Mouse (Mus musculus): Measurements from ENCODE around the gene Pgs1.

Gene Pgs1

DNA sequence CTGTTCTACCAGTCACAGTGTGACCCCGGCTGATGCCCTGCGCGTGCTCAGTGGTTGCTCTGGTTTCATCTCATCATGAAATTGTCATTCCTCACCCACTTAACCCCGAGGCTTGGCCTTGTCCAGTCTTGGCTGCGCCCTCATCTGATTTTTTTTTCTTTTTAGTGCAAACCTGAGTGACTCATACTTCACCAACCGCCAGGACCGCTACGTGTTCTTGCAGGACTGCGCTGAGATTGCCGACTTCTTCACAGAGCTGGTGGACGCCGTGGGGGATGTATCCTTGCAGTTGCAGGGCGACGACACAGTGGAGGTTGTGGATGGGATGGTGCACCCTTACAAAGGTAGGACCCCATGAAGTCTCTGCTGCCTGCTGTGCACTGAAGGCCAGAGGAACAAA, 17.1 kb downstream of the Pgs1 start:
- DNase-seq (ENCODE audit: low spot score): no peak

DNA sequence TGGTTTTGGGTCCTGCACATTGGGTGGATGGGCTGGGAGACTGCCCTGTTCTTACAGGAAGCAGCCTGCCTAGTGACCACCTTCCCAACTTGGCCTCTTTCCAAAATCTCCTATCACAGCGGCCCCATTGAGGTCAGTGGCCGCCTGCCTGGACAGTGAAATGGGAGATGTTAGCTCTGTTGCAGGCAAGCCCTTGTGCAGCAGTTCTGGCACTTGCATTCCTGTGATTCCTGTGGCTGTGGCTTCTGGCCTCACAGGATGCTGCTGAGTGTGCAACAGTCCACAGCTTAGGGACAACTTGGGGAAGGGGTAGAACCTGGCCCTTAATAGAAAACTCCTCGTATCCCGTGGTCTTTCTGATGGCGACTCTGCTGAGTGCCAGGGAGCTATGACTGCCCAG, 17.6 kb downstream of the Pgs1 start:
- no peak for DNase-seq (ENCODE audit: low spot score)

- DNase-seq (ENCODE audit: low spot score): no peak
Observed at GRCm38 (mm10) chr11:118004217-118004616, 18.1 kb downstream of the Pgs1 start.

- DNase-seq (ENCODE audit: low spot score): no peak
Observed at GRCm38 (mm10) chr11:118007460-118008143, 21.5 kb downstream of the Pgs1 start.

- no peak for DNase-seq (ENCODE audit: low spot score)
Observed at GRCm38 (mm10) chr11:118008144-118008805, 22.2 kb downstream of the Pgs1 start.

DNA sequence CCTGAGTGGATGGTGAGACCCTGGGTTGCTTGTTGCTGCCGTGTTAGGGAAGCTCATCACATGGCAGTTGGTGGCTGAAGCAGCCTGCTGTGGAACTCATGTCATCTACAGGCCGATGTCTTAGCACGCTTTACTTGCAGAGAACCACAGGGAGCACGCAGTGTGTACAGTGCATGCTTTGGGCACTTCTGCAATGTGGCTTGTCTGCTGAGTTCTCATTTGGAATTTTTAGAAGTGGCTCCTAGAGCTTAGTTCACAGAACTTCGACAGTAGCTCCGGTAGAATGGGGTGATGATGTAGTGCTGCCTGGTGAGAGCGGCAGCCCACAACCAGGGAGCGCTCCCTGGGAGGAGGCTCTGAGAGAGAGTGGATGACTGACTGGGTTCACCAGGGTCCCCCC, 22.8 kb downstream of the Pgs1 start:
- DNase-seq (ENCODE audit: low spot score): no peak

DNA sequence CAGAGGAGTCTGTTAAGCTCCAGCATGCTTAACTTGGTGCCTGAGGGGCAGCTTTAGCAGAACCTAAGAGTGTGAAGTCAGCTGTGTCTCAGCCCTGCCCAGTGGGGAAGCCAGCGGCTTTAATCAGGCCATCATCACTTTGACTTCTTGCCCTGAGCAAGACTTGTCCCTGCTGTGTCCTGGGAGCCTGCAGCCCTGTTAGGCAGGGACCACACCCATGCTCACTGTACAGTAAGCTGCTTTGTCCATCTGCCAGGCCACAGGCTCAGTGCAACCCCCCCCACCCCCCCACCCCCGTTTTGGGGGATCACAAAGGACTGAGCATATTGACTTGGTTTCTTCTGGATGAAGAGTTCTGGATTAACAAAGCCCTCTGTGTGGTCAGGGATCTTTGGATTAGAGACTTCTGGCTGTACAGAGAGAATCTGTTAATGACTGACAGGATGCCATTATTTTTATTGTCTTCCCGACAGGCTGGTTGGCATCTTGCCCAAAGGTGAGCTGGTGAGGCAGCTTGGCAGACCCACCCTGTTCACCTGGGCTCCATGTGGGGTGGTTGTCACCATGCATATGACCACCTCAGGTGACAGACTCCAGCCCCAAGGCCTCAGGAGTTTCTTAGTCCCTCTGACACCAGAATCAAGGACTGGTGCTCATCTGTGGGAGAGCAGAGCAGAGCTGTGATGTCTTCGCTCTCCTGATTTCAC, 23.9 kb downstream of the Pgs1 start:
- DNase-seq (ENCODE audit: low spot score): no peak

DNA sequence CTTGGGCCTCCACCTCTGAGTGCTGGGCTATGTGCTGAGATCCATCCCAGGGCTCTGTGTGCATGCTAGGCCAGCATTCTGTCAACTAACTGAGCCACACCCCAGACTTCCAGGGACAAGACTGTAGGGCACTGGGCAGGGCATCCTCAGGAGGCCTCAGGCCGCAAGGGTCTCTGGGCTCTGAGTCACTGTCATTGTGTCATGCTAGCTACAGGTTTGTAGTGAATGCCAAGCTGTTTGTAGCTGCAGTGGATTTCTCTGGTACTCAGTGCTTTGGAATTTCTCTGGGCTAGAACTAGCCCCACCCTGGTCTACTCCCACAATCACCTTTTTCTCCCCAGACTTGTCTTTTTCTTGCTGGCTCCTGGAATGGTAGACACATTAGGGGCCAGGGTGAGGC, 26.5 kb downstream of the Pgs1 start:
- DNase-seq (ENCODE audit: low spot score): no peak

DNA sequence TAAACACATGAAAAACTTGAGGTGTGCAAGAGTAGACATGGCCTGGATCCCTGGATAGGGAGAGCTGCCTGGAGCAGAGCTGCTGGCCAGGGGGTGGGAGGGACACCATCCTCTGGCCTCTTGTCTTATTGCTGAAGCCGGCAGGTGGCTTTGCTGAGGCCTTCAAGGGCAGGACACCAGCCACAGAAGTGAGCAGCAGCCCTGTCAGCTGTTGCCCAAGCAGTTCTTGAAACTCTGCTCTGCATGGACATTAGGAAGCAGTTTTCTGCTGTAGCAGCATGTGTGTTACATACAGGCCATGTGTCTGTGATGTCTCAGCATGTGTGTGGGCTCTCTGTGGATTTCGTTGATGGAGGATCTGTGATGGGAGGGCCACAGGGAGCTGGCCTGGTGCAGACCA, 27.2 kb downstream of the Pgs1 start:
- no peak for DNase-seq (ENCODE audit: low spot score)

- DNase-seq (ENCODE audit: low spot score): no peak
Observed at GRCm38 (mm10) chr11:118014391-118014995, 28.4 kb downstream of the Pgs1 start.

- DNase-seq (ENCODE audit: low spot score): no peak
Observed at GRCm38 (mm10) chr11:118015381-118016145, 29.5 kb downstream of the Pgs1 start.

- DNase-seq (ENCODE audit: low spot score): no peak
Observed at GRCm38 (mm10) chr11:118018328-118018727, 32.2 kb downstream of the Pgs1 start.

GRCm38 (mm10) chr11:118021806-118022205, 35.7 kb downstream of the Pgs1 start:
- DNase-seq (ENCODE audit: low spot score): peak; percentile 73

DNA sequence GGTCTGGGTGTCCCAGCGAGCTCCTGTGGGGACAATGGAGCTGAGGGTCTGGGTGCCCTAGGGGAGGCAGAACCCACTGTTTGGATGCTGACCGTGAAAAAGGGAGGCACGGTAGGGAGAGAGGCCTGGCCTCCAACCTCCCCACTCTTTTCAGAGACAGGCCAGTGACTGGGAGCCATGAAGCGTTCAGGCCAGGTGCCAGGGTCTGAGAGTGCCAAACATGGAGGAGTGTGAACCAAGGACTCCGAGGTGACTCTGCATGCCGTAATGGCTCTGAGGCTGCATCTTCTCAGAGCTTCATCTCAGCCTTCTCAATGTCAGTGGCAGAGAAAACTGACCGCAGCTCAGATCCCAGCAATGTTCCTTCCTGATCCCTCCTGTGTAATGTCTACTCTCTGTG, 37.4 kb downstream of the Pgs1 start:
- DNase-seq (ENCODE audit: low spot score): no peak

DNA sequence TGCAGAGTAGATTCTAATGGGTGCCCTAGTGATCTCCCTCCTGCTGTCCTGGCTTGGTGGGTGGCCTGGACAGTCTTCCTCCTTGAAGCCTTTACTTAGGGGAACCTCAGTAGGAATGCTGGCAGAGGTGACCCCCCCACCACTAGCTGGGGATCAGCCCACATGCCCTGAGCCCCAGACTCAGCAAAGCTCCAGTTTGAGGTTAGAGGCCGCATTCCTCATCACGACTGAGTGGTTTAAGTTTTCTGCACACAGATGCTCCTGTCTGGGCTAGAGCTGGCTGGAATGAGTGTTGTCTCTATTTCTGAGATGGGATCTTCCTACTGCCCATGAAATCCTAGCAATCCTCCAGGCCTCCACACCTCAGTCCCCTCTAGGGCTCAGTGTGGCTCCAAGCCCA, 38.0 kb downstream of the Pgs1 start:
- DNase-seq (ENCODE audit: low spot score): no peak

DNA sequence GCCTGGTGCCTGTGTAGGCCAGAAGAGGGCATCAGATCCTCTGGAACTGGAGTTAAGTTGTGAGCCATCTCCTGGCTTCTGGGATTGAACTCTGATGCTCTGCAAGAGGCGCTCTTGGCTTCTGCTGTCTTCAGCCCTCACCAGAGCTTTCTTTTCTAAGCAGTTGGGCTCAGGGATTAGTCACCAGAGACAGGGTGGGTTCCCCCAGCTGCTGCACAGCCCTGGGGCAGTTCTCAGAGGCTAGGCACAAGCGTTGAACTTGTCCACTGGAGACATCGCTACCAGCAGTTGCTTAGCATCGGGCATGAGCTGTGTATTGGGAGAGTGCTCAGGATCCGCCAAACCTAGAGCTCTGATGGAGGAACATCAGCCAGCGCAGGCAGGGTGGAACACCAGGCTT, 43.1 kb downstream of the Pgs1 start:
- no peak for DNase-seq (ENCODE audit: low spot score)

DNA sequence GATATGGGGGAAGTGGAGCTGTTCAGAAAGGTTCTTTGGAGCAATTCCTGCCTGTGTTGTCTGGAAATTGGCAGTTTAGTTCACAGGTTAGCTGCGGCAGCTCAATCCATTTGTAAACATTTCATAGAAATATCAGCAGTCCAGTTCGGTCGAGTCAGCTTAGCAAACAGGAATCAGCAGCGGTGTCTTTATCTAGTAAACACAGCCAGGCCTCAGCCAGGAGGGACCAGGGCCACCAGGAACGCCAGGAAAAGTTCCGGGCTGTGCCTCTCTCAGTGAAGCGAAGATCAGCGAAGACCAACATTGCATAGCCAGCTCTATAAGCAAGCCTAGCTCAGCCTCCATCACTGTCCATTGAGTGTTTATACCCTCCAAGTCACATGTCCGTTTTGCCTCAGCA, 45.0 kb downstream of the Pgs1 start:
- DNase-seq (ENCODE audit: low spot score): no peak

- no peak for DNase-seq (ENCODE audit: low spot score)
Observed at GRCm38 (mm10) chr11:118034395-118034794, 48.3 kb downstream of the Pgs1 start.

DNA sequence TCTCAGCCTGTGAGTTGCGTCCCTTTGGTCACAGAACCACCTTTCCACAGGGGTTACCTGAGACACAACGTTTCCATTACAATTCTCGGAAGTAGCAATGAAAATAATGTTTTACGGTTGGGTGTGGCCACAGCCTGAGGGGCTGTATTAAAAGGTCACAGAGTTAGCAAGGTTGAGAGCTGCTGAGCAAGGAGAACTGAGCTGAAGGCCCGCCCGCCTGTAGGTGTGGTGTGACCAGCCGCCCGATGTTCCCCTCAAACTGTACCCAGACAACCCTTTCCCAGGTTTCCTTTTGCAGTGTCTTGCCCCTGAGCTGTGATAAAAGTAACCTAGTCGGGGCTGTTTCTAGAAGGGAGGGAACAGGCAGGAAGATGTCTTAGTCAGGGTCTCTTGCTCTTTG, 49.0 kb downstream of the Pgs1 start:
- DNase-seq (ENCODE audit: low spot score): no peak

GRCm38 (mm10) chr11:118042791-118043190, 56.7 kb downstream of the Pgs1 start:
- no peak for DNase-seq (ENCODE audit: low spot score)

- peak; percentile 9 for DNase-seq (ENCODE audit: low spot score)
Observed at GRCm38 (mm10) chr11:118043293-118043907, 57.3 kb downstream of the Pgs1 start.

GRCm38 (mm10) chr11:118049641-118050040, 63.5 kb downstream of the Pgs1 start:
- no peak for DNase-seq (ENCODE audit: low spot score)
